Mouse (Mus musculus): ENCODE data around the gene Inafm1.

- no peak for TF ChIP-seq POLR2A (IDR thresholded peaks at IDR 0.05; ENCODE audit: low read depth, low read length)
- no peak for TF ChIP-seq CTCF (conservative IDR thresholded peaks at IDR 0.05; ENCODE audit: insufficient read depth, insufficient read length, low read depth, low read length)
These were observed 9.6 kb downstream of the Inafm1 start for GRCm38 (mm10) chr7:16263843-16264242.

Data from kidney, adult 2 months (tissue).